8 mouse cellular contexts compared by ENCODE assay signal in the genomic region with DNA sequence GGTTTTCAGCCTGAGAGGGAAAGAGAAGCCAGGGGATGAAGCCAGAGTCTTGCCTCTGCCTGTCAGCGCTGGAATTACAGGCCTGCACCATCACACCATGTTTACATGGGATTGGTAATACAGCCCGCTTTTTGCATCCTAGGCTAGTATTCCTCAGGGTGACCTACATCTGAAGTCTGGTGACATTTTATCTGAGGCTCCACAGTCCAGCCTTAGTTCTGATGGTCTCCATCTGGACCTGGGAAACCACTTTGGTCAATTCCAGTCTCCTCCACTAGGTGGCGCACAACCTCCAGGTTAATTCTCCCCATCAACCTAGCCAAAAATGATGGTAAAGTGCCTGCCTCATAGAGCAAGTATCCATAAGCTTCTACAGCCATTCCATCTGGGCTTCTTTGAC. TPM values are rescaled to one million over a fixed set of nuclear protein-coding genes. Genes with fewer than 3 reads are reported as not detected.
DNase-seq lines count a peak whose midpoint lies in the region; ATAC-seq lines count a peak whose summit lies in the region.

No protein-coding gene starts in this region.

- no peak overlapping the region for H3K4me2 ChIP-seq in intestine, embryonic 15.5 days (replicated peaks)
- no peak overlapping the region for H3K4me2 ChIP-seq in midbrain, embryonic 11.5 days

- 39% methylated on average over 3 of the region's 3 CpGs for WGBS in intestine, embryonic 15.5 days
- WGBS in midbrain, embryonic 11.5 days: 42% methylated on average over 3 of the region's 3 CpGs

- DNase-seq in adrenal gland, adult (ENCODE audit: inconsistent age in 2 of 2, low spot score in 1 of 2): peak; percentile 80 to 96
- DNase-seq in cerebellum, postnatal 14 days: peak; percentile 97 to 99
- peak; percentile 83 for DNase-seq in gastrocnemius, adult 18-20 months (ENCODE audit: low spot score)
- DNase-seq in left cerebral cortex, postnatal 14 days (ENCODE audit: low spot score in 2 of 2): peak; percentile 82 to 89
- DNase-seq in midbrain, embryonic 11.5 days (ENCODE audit: low spot score, missing footprints): peak; percentile 99
- DNase-seq in right cerebral cortex, postnatal 25 days: peak; percentile 79
- DNase-seq in yolk sac, embryonic 10.5 days (ENCODE audit: low spot score): peak; percentile 41

- no peaks in the 10 kb centered on the region for H3K9me3 ChIP-seq in intestine, embryonic 15.5 days
- H3K9me3 ChIP-seq in midbrain, embryonic 11.5 days (ENCODE audit: control insufficient read depth, low read length): no peaks in the 10 kb centered on the region

- no peak overlapping the region for H3K27ac ChIP-seq in intestine, embryonic 15.5 days
- H3K27ac ChIP-seq in midbrain, embryonic 11.5 days (ENCODE audit: low read depth, low read length): no peak overlapping the region

- 0 out of 2 replicates have a peak, but pooled peaks cover 3% of the 10 kb centered on the region for H3K4me1 ChIP-seq in intestine, embryonic 15.5 days (replicated peaks)
- H3K4me1 ChIP-seq in midbrain, embryonic 11.5 days (ENCODE audit: control insufficient read depth, insufficient read depth, low read length): no peaks in the 10 kb centered on the region

- H3K9ac ChIP-seq in intestine, embryonic 15.5 days: no peak overlapping the region
- no peak overlapping the region for H3K9ac ChIP-seq in midbrain, embryonic 11.5 days (ENCODE audit: low read length)

- H3K4me3 ChIP-seq in intestine, embryonic 15.5 days (replicated peaks): no peak overlapping the region
- no peak overlapping the region for H3K4me3 ChIP-seq in midbrain, embryonic 11.5 days (ENCODE audit: low read depth, low read length)

- no peaks in the 10 kb centered on the region for H3K27me3 ChIP-seq in intestine, embryonic 15.5 days (replicated peaks)
- no peaks in the 10 kb centered on the region for H3K27me3 ChIP-seq in midbrain, embryonic 11.5 days (ENCODE audit: control insufficient read depth, insufficient read depth, low read length)

- intact Hi-C loops in left cerebral cortex, postnatal 14 days (cut with DNase I): no loop called here

- peaks cover 32% of the 10 kb centered on the region for H3K36me3 ChIP-seq in intestine, embryonic 15.5 days
- H3K36me3 ChIP-seq in midbrain, embryonic 11.5 days (ENCODE audit: control insufficient read depth, insufficient read depth, low read length): peaks cover 7% of the 10 kb centered on the region

- ATAC-seq in intestine, embryonic 15.5 days: peak; percentile 25; the same call in 1 of the 2 replicates
- ATAC-seq in midbrain, embryonic 11.5 days (ENCODE audit: low FRiP score): peak; percentile 71

RNA-seq across cellular contexts. Expression of a gene that starts 15.3 kb away (rescaled TPM):
- 10 to 100 TPM; 18.5 to 20.8 TPM for total RNA-seq in gastrocnemius, adult 18-20 months (2021)
- 5.8 and 6.1 TPM in 2 replicates for polyA plus RNA-seq in intestine, embryonic 15.5 days (2015; fragmentation: Nextera tagmentation; extraction: Ambion mirVana)
- total RNA-seq in left cerebral cortex, postnatal 14 days (2021): 10 to 100 TPM; 89.9 to 96.7 TPM
- 8.9 and 10.7 TPM in 2 replicates for polyA plus RNA-seq in midbrain, embryonic 11.5 days (2014; fragmentation: Nextera tagmentation; extraction: Ambion mirVana)

RNA-seq across cellular contexts. Expression of a gene that starts 19.8 kb away (rescaled TPM):
- total RNA-seq in gastrocnemius, adult 18-20 months (2021): 1 to 10 TPM in 1 of 2 experiments, under 1 TPM in 1; 0.57 to 1.5 TPM
- 0.50 and 0.53 TPM in 2 replicates for polyA plus RNA-seq in intestine, embryonic 15.5 days (2015; fragmentation: Nextera tagmentation; extraction: Ambion mirVana)
- total RNA-seq in left cerebral cortex, postnatal 14 days (2021): under 1 TPM; 0.37 to 0.80 TPM
- polyA plus RNA-seq in midbrain, embryonic 11.5 days (2014; fragmentation: Nextera tagmentation; extraction: Ambion mirVana): 0.77 and 1.1 TPM in 2 replicates

RNA-seq across cellular contexts. Expression of a gene that starts 38.8 kb away (rescaled TPM):
- total RNA-seq in gastrocnemius, adult 18-20 months (2021): over 10,000 TPM; 37,972 to 42,859 TPM
- 5.1 and 9.0 TPM in 2 replicates for polyA plus RNA-seq in intestine, embryonic 15.5 days (2015; fragmentation: Nextera tagmentation; extraction: Ambion mirVana)
- under 1 TPM; 0.36 to 0.86 TPM for total RNA-seq in left cerebral cortex, postnatal 14 days (2021)
- polyA plus RNA-seq in midbrain, embryonic 11.5 days (2014; fragmentation: Nextera tagmentation; extraction: Ambion mirVana): not detected in 2 replicates

RNA-seq across cellular contexts. Expression of a gene that starts 39.4 kb away (rescaled TPM):
- total RNA-seq in gastrocnemius, adult 18-20 months (2021): under 1 TPM in 1 of 2 experiments, not detected in 1; 0.21 TPM
- polyA plus RNA-seq in intestine, embryonic 15.5 days (2015; fragmentation: Nextera tagmentation; extraction: Ambion mirVana): 3.7 and 4.7 TPM in 2 replicates
- 1 to 10 TPM in 1 of 2 experiments, under 1 TPM in 1; 0.75 to 2.2 TPM for total RNA-seq in left cerebral cortex, postnatal 14 days (2021)
- 0.37 and 1.4 TPM in 2 replicates for polyA plus RNA-seq in midbrain, embryonic 11.5 days (2014; fragmentation: Nextera tagmentation; extraction: Ambion mirVana)

Comparison
In these comparisons a context has a peak if more than half of its experiments do, and no peak if none do; other contexts are left out.
1. DNase-seq: peak in every context shown above with its lines; median percentile 99 in midbrain, embryonic 11.5 days; 98 in cerebellum, postnatal 14 days; 88 in adrenal gland, adult; 86 in left cerebral cortex, postnatal 14 days; 83 in gastrocnemius, adult 18-20 months; 79 in right cerebral cortex, postnatal 25 days; 41 in yolk sac, embryonic 10.5 days.
2. RNA of a gene that starts 15.3 kb away (total RNA-seq): 89.9 to 96.7 TPM in left cerebral cortex, postnatal 14 days; 18.5 to 20.8 TPM in gastrocnemius, adult 18-20 months; every median in the first group is over 4 times any median in the second.
3. RNA of a gene that starts 38.8 kb away (total RNA-seq): 37,972 to 42,859 TPM in gastrocnemius, adult 18-20 months; 0.36 to 0.86 TPM in left cerebral cortex, postnatal 14 days; every median in the first group is over 1,000 times any median in the second.